Mouse (Mus musculus) embryo, embryonic 9.5 days (tissue): ENCODE data around the gene Rtf2.

Source experiments
- DNase-seq: peaks from one replicate; pipeline ENCODE4 v3.0.0-alpha.2; 2017; ENCODE audit errors: extremely low spot score

Gene Rtf2

DNA sequence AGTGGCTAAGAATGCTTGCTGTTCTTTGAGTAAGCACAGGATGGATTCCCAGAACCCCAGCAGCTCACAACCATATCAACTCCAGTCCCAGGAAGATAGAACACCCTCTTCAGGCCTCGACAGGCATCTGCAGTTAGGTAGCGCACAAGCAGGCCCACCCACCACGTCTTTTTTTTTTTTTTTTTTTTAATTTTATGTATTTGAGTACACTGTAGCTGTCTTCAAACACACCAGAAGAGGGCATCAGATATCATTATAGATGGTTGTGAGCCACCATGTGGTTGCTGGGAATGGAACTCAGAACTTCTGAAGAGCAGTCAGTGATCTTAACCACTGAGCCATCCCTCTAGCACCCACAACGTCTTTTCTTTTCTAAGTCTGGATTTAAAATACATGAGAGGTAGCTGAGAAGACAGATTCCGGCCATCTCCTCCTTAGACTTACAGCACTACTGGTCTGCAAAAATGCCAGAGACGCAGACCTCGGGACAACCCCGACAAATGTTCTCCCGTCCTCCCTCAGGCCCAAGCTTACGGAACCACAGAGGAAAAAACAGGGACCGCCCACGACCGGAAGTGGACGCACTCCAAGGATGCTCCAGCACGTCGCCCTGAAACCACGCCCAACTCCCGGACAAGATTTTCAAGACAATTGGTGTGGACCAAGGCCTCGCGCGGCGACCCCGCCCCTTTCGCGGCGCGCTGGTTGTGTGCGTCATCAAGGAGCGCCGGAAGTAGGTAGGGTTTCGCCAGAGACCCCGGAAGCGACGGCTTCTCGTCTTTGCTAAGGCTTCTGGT, at the start of gene Rtf2:
Gene Rtf2, plus strand, starts transcription at position 714 of the 797 bp plus-strand sequence.
- peak; percentile 99 for DNase-seq

- no peak for DNase-seq
These were observed 48.3 kb upstream of the Rtf2 start for GRCm38 (mm10) chr2:172392041-172392521.

- DNase-seq, result no peak
These were observed 46.8 kb upstream of the Rtf2 start, which contains the start of gene Cass4 for GRCm38 (mm10) chr2:172393391-172394051. Cass4 (plus strand) TSS chr2:172393794.

DNA sequence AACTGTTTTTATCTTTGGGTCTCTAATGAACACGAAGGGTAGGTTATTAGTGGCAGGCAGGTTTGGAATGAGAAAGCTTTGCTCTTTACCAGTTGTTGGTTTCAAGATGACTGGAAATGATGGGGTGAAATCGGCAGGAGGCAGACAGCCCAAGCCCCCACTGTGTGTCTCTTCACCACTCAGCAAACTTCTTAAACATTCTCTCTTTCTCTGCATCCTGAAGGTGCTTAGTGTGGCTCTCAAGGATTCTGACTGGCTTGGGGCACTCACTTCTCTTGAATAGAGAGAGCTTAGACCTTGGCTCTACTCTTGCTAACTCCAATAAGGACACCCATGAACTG, 46.3 kb upstream of the Rtf2 start:
- DNase-seq, result no peak

GRCm38 (mm10) chr2:172394671-172395070, 45.7 kb upstream of the Rtf2 start:
- DNase-seq, result no peak

DNA sequence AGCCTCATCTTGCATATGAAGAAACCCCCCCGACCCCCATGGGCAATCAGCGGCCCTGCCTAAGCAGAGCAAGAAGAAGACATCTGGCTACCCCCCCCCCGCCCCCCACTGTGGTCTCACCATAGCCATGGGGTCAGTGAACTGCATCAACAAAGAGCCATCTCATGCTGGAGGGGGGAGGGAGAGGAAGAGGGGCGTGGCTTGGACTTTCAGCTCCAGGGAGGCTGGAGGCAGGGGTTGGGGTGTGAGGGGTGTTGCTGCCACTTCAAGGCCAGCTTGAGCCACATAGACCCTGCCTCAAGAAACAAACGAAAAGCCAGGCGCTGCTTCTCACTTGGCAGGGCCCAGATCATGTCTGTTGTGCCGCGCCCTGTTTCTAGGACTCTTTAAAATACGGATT, 44.4 kb upstream of the Rtf2 start:
- no peak for DNase-seq

DNA sequence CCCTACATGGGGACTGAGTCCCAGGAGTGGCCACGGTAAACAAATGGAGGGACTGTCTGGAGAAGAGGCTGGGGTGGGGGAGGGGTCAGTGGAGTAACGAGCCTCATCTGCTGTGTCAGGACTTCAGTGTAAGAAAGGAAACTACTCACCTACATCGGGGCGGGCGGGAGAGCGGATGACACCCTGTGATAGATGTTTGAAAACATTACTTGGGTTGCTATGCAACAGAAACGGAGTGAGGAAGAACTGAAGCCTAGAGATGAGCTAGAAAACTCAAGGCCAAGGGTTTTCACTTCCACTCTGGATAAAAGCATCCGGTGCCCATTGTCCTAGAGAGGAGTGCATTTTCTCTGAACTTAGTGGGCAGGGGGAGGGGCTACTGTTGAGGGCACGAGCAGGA, 40.5 kb upstream of the Rtf2 start:
- DNase-seq, result no peak

- no peak for DNase-seq
These were observed 39.1 kb upstream of the Rtf2 start for GRCm38 (mm10) chr2:172401116-172401825.

- DNase-seq, result no peak
These were observed 36.1 kb upstream of the Rtf2 start for GRCm38 (mm10) chr2:172404239-172404638.

DNA sequence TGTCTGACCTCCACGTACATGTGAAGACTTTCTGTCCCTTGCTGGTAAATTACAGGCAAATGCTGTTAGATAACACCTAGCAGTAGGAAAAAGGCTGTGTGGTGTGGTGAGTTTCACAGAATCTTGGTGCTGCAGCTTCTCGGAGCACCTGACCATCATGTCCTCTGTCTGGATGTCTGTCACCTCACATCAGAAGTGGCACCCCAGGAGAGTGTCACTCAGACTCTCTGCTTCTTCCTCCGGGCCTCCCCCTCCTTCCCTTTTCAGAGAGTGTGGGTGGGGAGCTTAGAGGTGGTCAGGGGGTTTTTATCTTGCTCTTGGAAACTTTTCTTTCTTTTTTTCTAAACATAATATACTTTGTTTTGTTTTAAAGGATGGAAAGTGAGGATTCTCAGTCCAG, 35.3 kb upstream of the Rtf2 start:
- DNase-seq, result no peak

DNA sequence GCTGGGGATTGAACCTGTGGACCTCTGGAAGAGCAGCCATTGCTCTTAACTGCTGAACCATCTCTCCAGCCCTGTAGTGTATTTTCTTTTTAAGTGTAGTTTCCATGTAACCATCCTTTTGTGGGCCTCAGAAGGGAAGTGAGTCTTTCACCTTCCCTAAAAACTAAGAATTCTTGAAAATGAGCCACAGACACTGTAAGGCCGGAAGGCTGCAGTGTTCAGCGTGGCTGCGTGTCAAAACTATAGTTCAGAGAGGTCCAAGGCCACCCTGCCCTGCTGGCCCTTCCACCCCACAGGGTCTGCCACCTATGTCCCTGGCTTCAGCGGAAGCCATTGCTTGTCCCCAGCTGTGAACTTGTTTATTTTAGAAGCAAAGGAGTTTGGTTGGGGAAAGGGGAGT, 34.2 kb upstream of the Rtf2 start:
- no peak for DNase-seq

- no peak for DNase-seq
These were observed 32.9 kb upstream of the Rtf2 start for GRCm38 (mm10) chr2:172407499-172407898.

DNA sequence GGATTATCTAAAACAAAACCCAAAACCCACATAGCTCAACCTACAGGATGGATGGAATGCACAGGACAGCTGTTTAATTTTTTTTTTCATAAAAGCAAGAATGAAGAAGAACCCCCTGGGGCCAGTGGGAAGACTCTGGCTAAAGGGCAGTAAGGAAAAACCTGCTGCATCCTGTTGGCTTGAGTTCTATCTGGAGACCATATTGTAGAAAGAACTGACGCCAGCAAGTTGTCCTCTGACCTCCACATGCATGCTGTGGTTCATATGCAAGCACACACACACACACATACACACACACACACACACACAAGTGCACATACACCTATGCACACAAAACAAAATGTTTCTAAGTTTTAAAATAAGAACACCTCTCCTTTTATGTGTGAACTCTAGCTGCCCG, 29.7 kb upstream of the Rtf2 start:
- no peak for DNase-seq

DNA sequence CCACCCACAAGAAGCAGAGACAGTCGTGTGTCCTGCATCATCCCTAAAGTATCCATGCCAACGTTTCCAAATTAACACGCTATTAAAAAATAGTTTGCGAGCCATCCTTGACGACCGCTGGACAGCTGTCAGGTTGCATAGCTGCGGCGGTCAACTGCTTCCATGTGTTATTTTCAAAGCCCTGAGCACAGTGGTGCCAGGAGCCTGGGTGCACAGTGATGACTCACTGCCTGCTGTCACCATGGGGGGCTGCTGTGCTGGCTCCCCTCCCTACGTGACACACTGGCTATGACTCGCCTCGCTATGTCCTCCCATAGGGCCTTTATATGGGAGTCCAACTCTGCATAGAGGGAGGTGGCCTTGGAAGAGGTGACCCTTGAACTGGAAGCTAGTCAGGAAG, 29.3 kb upstream of the Rtf2 start:
- no peak for DNase-seq

GRCm38 (mm10) chr2:172412454-172412853, 27.9 kb upstream of the Rtf2 start:
- DNase-seq, result peak; percentile 52

- peak; percentile 34 for DNase-seq
These were observed 27.1 kb upstream of the Rtf2 start for GRCm38 (mm10) chr2:172413273-172413672.

GRCm38 (mm10) chr2:172413894-172414293, 26.5 kb upstream of the Rtf2 start:
- no peak for DNase-seq

DNA sequence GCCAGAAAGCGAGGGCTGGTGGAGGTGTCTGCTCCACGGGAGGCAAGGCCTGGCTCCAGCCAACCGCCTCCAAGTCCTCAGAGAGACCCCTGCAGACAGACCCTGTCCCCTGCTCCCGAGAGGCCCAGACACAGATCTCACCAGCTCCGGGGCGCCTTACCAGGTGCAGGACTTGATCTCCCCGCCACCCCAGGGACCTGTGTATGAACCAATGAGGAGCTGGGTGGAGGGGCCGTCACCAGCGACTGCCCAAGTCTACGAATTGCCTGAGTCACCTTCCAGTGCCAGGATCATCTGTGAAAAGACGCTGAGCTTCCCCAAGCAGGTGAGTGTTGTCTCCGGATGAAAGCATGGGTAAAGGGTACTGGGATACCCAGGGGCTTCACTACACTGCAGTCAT, 24.1 kb upstream of the Rtf2 start:
- DNase-seq, result no peak

DNA sequence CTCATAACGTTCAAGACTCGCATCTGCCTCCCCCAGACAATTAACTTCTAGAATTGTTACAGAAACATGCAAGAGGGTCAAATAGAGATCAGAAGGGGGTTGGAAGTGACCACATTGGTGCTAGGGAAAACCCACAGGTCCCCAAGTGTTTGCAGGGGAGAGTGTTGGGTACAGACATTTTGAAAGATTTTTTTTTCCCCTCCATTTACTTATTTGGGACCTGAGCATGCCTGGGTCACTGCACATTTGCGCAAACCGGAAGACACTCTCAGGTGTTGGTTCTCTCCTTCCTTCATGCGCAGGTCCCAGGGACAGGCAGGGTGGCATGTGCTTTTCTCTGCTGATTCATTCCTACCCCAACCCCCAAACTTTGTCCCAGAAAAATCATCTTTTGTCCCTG, 23.5 kb upstream of the Rtf2 start:
- no peak for DNase-seq

DNA sequence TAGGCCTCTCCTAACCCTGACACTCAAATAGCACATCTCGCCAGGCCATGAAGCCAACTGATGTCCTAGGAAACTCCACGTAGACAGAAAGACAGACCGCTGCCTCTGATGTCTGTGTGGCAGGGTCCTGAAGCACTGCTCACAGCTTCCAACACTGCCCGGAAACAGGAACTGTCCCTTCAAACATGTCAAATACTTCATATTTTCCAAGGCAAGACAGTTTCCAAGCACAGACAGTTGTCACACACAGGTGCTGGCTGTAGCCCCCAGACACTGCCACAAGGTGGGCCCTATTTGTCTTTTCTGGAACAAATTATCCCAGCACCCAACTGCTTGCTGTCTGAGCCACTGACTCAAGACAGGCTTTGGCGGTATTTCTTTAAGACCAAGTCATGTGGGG, 22.1 kb upstream of the Rtf2 start:
- DNase-seq, result no peak

- DNase-seq, result no peak
These were observed 9.7 kb upstream of the Rtf2 start for GRCm38 (mm10) chr2:172430609-172431008.

- no peak for DNase-seq
These were observed 6.6 kb upstream of the Rtf2 start for GRCm38 (mm10) chr2:172433746-172434145.
